Mouse (Mus musculus): ENCODE data around the gene Rrbp1.

GRCm38 (mm10) chr2:144022441-144022840, 11.4 kb upstream of the Rrbp1 start:
- TF ChIP-seq CTCF (IDR thresholded peaks at IDR 0.05; ENCODE audit: low read depth, low read length) (no peak), GATA1 (IDR thresholded peaks at IDR 0.05; ENCODE audit: borderline replicate concordance, low read length) (no peak), GATA2 (IDR thresholded peaks at IDR 0.05; ENCODE audit: borderline replicate concordance, low read depth, low read length) (no peak), TAL1 (conservative IDR thresholded peaks at IDR 0.05; ENCODE audit: low read depth, low read length) (no peak), POLR2AphosphoS5 (IDR thresholded peaks at IDR 0.05; ENCODE audit: insufficient replicate concordance, low read depth, low read length) (no peak)
